Mouse (Mus musculus): ENCODE measurements at regions not wholly inside any gene's neighbourhood (a gene's known extent, or its start where the extent isn't known, plus 50 kb on each side); places are given as distances from the start of the nearest gene placed in this dataset.

DNA sequence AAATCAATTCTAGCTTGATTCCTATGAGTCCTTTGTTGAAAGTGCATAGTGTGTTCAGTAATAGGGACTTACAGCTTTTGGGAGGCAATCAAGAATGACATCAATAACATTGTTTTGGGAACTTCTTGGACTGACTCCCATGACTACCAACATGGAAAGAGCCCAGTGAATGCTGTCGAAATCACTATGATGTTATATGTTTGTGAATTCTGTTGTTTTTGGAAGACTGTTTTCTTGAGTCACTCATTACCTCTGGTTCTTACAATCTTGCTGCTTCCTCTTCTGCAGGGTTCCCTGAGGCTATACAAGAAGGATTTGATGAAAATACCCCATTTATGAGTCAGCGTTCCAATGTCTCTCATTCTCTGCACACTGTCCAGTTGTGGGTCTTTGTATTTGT lies 371.4 kb upstream of the Pdcd1 start:
- H3K36me3 ChIP-seq (replicated peaks in 1 of 2; ENCODE audit: control insufficient read depth in 1 of 2, insufficient read depth in 1 of 2, low read length in 1 of 2) = no peaks in the 10 kb centered on the region
- no peaks in the 10 kb centered on the region for H3K79me2 ChIP-seq (replicated peaks; ENCODE audit: control insufficient read depth, extremely low read depth, insufficient read depth, poor library complexity, severe bottlenecking)
- no peak overlapping the region for H3K4me2 ChIP-seq (ENCODE audit: insufficient read depth, low read depth, poor library complexity, severe bottlenecking)
- no peaks in the 10 kb centered on the region for H3K9me3 ChIP-seq (replicated peaks; ENCODE audit: low read length)
- H3K4me3 ChIP-seq (replicated peaks in 1 of 3; ENCODE audit: low read depth in 2 of 3, low read length in 2 of 3, poor library complexity in 1 of 3) = no peak overlapping the region
- in situ Hi-C loops (cut with MboI; ENCODE audit: low pct_ligation_motif_present, low pct_unique_long_range_greater_than_20kb, low sequenced_read_pairs) = no loop called here
- no peak overlapping the region for H3K27ac ChIP-seq (ENCODE audit: insufficient read depth, low read depth)
- no peaks in the 10 kb centered on the region for H3K4me1 ChIP-seq (ENCODE audit: control insufficient read depth in 1 of 2, insufficient read depth in 2 of 2)
- no peak for DNase-seq (ENCODE audit: extremely low read depth)
- TF ChIP-seq MYC (IDR thresholded peaks at IDR 0.05; ENCODE audit: low read depth, low read length) (no peak), KAT2A (IDR thresholded peaks at IDR 0.05; ENCODE audit: insufficient replicate concordance, low read length) (no peak), E2F4 (IDR thresholded peaks at IDR 0.05; ENCODE audit: insufficient replicate concordance, low read depth, low read length) (no peak), MAX (IDR thresholded peaks at IDR 0.05; ENCODE audit: low read length) (no peak), CTCF (conservative IDR thresholded peaks at IDR 0.05 in 1 of 2, IDR thresholded peaks at IDR 0.05 in 1 of 2; ENCODE audit: low read depth in 2 of 2, low read length in 2 of 2) (no peak), USF1 (IDR thresholded peaks at IDR 0.05; ENCODE audit: low read depth, low read length) (no peak), ELF1 (IDR thresholded peaks at IDR 0.05; ENCODE audit: low read depth, low read length) (no peak), JUND (conservative IDR thresholded peaks at IDR 0.05; ENCODE audit: low read depth, low read length) (no peak), TBP (conservative IDR thresholded peaks at IDR 0.05; ENCODE audit: low read depth, low read length) (no peak), UBTF (IDR thresholded peaks at IDR 0.05; ENCODE audit: low read depth, low read length) (no peak), GABPA (IDR thresholded peaks at IDR 0.05; ENCODE audit: insufficient replicate concordance, low read depth, low read length) (no peak), MAZ (IDR thresholded peaks at IDR 0.05; ENCODE audit: low read depth, low read length) (no peak), PAX5 (IDR thresholded peaks at IDR 0.05; ENCODE audit: low read length) (no peak), BHLHE40 (IDR thresholded peaks at IDR 0.05; ENCODE audit: low read depth, low read length) (no peak), ZC3H11A (IDR thresholded peaks at IDR 0.05; ENCODE audit: low read depth, low read length) (no peak), JUN (IDR thresholded peaks at IDR 0.05; ENCODE audit: insufficient read depth, low read depth, low read length) (no peak), USF2 (conservative IDR thresholded peaks at IDR 0.05; ENCODE audit: low read depth, low read length) (no peak), EP300 (IDR thresholded peaks at IDR 0.05; ENCODE audit: low read length) (no peak)
- H3K27me3 ChIP-seq (replicated peaks) = no peaks in the 10 kb centered on the region
- no peak overlapping the region for H3K9ac ChIP-seq (ENCODE audit: insufficient read depth, low read depth)
- dilution Hi-C loops (cut with MboI; ENCODE audit: extremely low pct_ligation_motif_present, extremely low pct_unique_long_range_greater_than_20kb, low sequenced_read_pairs) = no loop called here

DNA sequence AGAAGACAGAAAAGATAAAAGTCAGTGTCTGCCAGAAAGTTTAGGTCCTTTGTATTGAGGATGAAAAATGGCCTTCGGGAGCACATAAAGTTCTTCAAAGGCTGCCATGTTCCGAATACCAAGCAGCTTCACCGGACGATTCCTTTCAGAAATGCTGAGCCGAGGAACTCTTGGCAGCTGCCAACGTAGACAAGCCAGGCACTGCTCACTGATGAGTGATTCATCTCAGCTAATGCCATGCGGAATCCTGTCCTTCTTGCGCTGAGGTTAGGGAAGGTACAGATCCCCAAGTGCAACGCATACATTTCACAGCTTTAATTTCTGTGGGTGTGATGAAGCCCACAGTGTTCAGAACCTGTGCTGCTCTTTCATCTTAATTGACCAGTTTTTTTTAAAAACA lies 360.7 kb upstream of the Pdcd1 start:
- Histone ChIP-seq H3K27ac (ENCODE audit: insufficient read depth, low read depth) (no peak overlapping the region), H3K4me3 (replicated peaks in 1 of 3; ENCODE audit: low read depth in 2 of 3, low read length in 2 of 3, poor library complexity in 1 of 3) (no peak overlapping the region), H3K4me1 (ENCODE audit: control insufficient read depth in 1 of 2, insufficient read depth in 2 of 2) (no peaks in the 10 kb centered on the region), H3K9me3 (replicated peaks; ENCODE audit: low read length) (no peaks in the 10 kb centered on the region), H3K27me3 (replicated peaks) (no peaks in the 10 kb centered on the region), H3K9ac (ENCODE audit: insufficient read depth, low read depth) (no peak overlapping the region), H3K79me2 (replicated peaks; ENCODE audit: control insufficient read depth, extremely low read depth, insufficient read depth, poor library complexity, severe bottlenecking) (no peaks in the 10 kb centered on the region), H3K36me3 (replicated peaks in 1 of 2; ENCODE audit: control insufficient read depth in 1 of 2, insufficient read depth in 1 of 2, low read length in 1 of 2) (no peaks in the 10 kb centered on the region), H3K4me2 (ENCODE audit: insufficient read depth, low read depth, poor library complexity, severe bottlenecking) (no peak overlapping the region)
- dilution Hi-C loops (cut with MboI; ENCODE audit: extremely low pct_ligation_motif_present, extremely low pct_unique_long_range_greater_than_20kb, low sequenced_read_pairs) (no loop called here), in situ Hi-C loops (cut with MboI; ENCODE audit: low pct_ligation_motif_present, low pct_unique_long_range_greater_than_20kb, low sequenced_read_pairs) (no loop called here)
- no peak for DNase-seq (ENCODE audit: extremely low read depth)
- no peak for TF ChIP-seq SIN3A (IDR thresholded peaks at IDR 0.05; ENCODE audit: low read length)
- TF ChIP-seq RAD21 (IDR thresholded peaks at IDR 0.05; ENCODE audit: low read depth, low read length) = no peak
- no peak for TF ChIP-seq MEF2A (IDR thresholded peaks at IDR 0.05; ENCODE audit: borderline replicate concordance, low read depth, low read length)
- TF ChIP-seq MAZ (IDR thresholded peaks at IDR 0.05; ENCODE audit: low read depth, low read length) = no peak
- no peak for TF ChIP-seq CTCF (conservative IDR thresholded peaks at IDR 0.05 in 1 of 2, IDR thresholded peaks at IDR 0.05 in 1 of 2; ENCODE audit: low read depth in 2 of 2, low read length in 2 of 2)
- no peak for TF ChIP-seq KAT2A (IDR thresholded peaks at IDR 0.05; ENCODE audit: insufficient replicate concordance, low read length)
- TF ChIP-seq CHD2 (IDR thresholded peaks at IDR 0.05; ENCODE audit: low read length) = no peak
- TF ChIP-seq USF2 (conservative IDR thresholded peaks at IDR 0.05; ENCODE audit: low read depth, low read length) = no peak
- no peak for TF ChIP-seq ZC3H11A (IDR thresholded peaks at IDR 0.05; ENCODE audit: low read depth, low read length)
- TF ChIP-seq JUN (IDR thresholded peaks at IDR 0.05; ENCODE audit: insufficient read depth, low read depth, low read length) = no peak
- no peak for TF ChIP-seq GABPA (IDR thresholded peaks at IDR 0.05; ENCODE audit: insufficient replicate concordance, low read depth, low read length)
- no peak for TF ChIP-seq MXI1 (IDR thresholded peaks at IDR 0.05; ENCODE audit: low read depth, low read length)
- no peak for TF ChIP-seq SMC3 (IDR thresholded peaks at IDR 0.05; ENCODE audit: low read depth, low read length)

Data from CH12.LX (cell line).